Mouse (Mus musculus) gastrocnemius, adult 2 months (tissue): ENCODE data around the gene Gm21987. TPM values are rescaled to one million over a fixed set of nuclear protein-coding genes. Genes with fewer than 3 reads are reported as not detected.

Source experiments
- DNase-seq: peaks from one replicate; pipeline ENCODE4 v3.0.0; 2022
- H3K27ac ChIP-seq: fragments of 200-600 bp; 2 replicates; pipeline ENCODE4 v1.8.1; 2022; ENCODE audit warnings: mild to moderate bottlenecking
- H3K4me3 ChIP-seq: fragments of 200-600 bp; 2 replicates; pipeline ENCODE4 v1.8.1; 2022; ENCODE audit warnings: mild to moderate bottlenecking, moderate library complexity
- CTCF ChIP-seq: fragments of 200-600 bp; IDR thresholded peaks from 2 replicates; pipeline ENCODE4 v1.8.1; 2022; ENCODE audit warnings: antibody characterized with exemption, mild to moderate bottlenecking, moderate library complexity
- intact Hi-C: fragments of 180-260 bp; cut with DNase I; formaldehyde crosslinking; loops from one replicate; pipeline ENCODE4 v1.15.1; 2025
- total RNA-seq, 2 experiments: library from RNA; stranded (reverse); gene quantifications; 2 replicates each; pipeline ENCODE4 v1.2.3; 2021

Gm21987 gene
- total RNA-seq, 2 experiments from 2014 or later: not detected

GRCm38 (mm10) chr16:38376163-38376840, 29.5 kb downstream of the Gm21987 start:
- TF ChIP-seq CTCF: peak; percentile 58
- peak overlapping the region; percentile 96 for H3K27ac ChIP-seq
- H3K4me3 ChIP-seq: peak overlapping the region; percentile 76
- peak; percentile 70 for DNase-seq
- intact Hi-C loops: loop anchor here (10.0 kb wide), 1 partner anchor 108 kb away; no protein-coding TSS in a partner anchor

- no peak for TF ChIP-seq CTCF
- H3K4me3 ChIP-seq: peak overlapping the region; percentile 76
- peak overlapping the region; percentile 96 for H3K27ac ChIP-seq
- intact Hi-C loops: loop anchor here (10.0 kb wide), 1 partner anchor 108 kb away; no protein-coding TSS in a partner anchor
- no peak for DNase-seq
Observed at GRCm38 (mm10) chr16:38376841-38377249, 30.0 kb downstream of the Gm21987 start.

DNA sequence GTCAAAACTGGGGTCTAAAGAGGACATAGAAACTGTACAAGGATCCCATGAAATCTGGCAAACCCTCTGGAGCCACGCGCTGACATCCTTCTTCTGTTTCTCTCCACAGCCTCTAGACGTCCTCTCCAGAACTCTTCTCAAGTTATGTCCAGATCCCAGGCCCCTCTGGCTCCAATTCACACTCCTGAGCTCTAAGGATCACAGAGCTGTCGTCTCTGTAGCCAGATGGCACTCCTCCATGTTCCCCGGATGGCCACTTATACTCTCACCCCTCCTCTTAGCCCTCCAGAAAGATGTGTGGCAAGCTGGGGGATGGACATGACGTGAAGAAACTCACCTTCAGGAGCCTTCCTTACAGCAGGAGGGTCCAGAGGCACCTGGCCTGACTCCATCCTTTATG, 30.7 kb downstream of the Gm21987 start:
- intact Hi-C loops: loop anchor here (10.0 kb wide), 1 partner anchor 107 kb away; no protein-coding TSS in a partner anchor

DNA sequence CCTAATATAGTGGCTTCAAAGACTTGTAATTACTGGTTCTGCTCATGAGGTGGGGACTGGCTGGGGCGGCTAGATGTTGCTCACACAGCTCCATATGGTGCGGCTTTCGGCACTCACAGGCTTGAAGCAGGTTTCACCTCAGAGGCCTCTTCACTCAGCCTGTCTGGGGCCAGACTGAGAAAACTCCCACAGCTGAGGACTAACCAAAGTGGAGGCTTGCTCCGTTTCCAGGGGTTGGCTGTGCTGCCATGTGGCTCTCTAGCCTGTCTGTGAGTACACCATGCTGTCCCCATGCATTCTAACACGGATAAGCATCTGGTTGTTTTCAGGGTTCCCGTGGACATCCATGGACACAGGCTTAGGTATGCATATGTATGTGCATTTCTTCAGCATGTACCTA, 31.8 kb downstream of the Gm21987 start:
- intact Hi-C loops: loop anchor here (10.0 kb wide), 1 partner anchor 106 kb away; no protein-coding TSS in a partner anchor
- TF ChIP-seq CTCF: no peak
- DNase-seq: no peak
- Histone ChIP-seq H3K27ac (0 out of 2 replicates have a peak overlapping the region, but pooled peaks have one; percentile 24), H3K4me3 (no peak overlapping the region)

More for the DNA sequence above, 30.7 kb downstream of the Gm21987 start:
- TF ChIP-seq CTCF: no peak
- peak overlapping the region; percentile 96 for H3K27ac ChIP-seq
- H3K4me3 ChIP-seq: no peak overlapping the region
- DNase-seq: peak; percentile 78

DNA sequence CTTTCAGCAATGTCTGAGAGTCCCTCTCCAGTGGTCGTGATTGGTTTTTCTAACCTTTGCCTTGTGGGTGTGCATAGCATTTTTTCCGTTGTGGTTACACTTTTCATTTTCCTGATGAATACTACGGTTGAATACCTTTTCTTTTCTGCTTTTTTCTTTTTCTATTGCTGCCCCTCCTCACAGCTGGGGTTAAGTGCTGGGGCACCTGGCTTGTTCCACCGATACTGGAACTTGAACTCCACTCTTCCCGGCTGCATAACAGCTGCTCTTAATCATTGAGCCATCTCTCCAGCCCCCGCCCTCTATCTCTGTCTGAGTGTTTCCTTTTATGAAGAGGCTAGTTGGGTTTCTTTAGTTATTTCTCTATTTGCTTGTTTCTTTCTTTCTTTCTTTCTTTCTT, 32.2 kb downstream of the Gm21987 start:
- Histone ChIP-seq H3K4me3 (no peak overlapping the region), H3K27ac (peak overlapping the region; percentile 24; the same call in 1 of the 2 replicates)
- intact Hi-C loops: loop anchor here (10.0 kb wide), 1 partner anchor 106 kb away; no protein-coding TSS in a partner anchor
- TF ChIP-seq CTCF: no peak
- DNase-seq: no peak

- DNase-seq: no peak
- Histone ChIP-seq H3K27ac (no peak overlapping the region), H3K4me3 (no peak overlapping the region)
- intact Hi-C loops: loop anchor here (10.0 kb wide), 1 partner anchor 105 kb away; no protein-coding TSS in a partner anchor
- no peak for TF ChIP-seq CTCF
Observed at GRCm38 (mm10) chr16:38379493-38379892, 32.7 kb downstream of the Gm21987 start.

DNA sequence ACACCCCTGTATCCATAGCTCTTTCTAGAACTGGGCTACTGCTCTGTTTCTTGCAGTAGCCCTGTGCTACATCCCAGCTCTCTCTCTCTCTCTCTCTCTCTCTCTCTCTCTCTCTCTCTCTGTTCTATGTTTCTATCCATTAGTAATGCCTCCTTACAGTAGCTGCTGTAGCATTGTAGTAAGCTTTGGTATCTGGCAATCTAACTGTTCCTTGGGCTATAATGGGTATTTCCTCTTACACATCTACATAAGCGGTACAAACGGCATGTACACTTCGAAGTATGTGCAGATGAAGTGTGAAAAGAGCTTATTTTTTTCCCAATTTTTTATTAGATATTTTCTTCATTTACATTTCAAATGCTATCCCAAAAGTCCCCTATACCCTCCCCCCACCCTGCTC, 33.1 kb downstream of the Gm21987 start:
- TF ChIP-seq CTCF: no peak
- no peak for DNase-seq
- intact Hi-C loops: loop anchor here (10.0 kb wide), 1 partner anchor 105 kb away; no protein-coding TSS in a partner anchor
- Histone ChIP-seq H3K4me3 (no peak overlapping the region), H3K27ac (no peak overlapping the region)

DNA sequence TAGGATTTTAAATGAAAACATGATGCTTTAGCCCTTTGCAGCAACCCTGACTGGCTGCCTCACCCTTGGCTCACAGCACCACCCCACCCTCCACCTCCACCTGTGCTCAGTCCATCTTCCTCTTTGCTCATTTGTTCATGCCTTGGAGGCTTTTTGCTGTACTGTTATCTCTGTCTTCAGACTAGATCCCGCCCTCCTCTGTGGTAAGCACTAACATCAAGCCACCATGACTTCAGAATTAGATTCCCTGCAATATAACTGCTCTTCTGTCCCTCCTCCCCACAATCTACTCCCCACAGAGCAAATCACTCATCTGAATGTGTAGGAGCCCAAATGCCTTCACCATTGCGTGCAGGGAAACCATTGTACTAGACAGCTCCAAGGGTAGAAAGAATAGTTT, 36.8 kb downstream of the Gm21987 start:
- Histone ChIP-seq H3K4me3 (no peak overlapping the region), H3K27ac (no peak overlapping the region)
- TF ChIP-seq CTCF: no peak
- intact Hi-C loops: no loop called here
- DNase-seq: no peak

- DNase-seq: no peak
- H3K27ac ChIP-seq: no peak overlapping the region
- intact Hi-C loops: no loop called here
- H3K4me3 ChIP-seq: no peak overlapping the region
- no peak for TF ChIP-seq CTCF
Observed at GRCm38 (mm10) chr16:38385184-38385634, 38.4 kb downstream of the Gm21987 start.

GRCm38 (mm10) chr16:38385700-38386099, 38.9 kb downstream of the Gm21987 start:
- DNase-seq: no peak
- intact Hi-C loops: no loop called here
- no peak for TF ChIP-seq CTCF
- no peak overlapping the region for H3K4me3 ChIP-seq
- H3K27ac ChIP-seq: no peak overlapping the region

DNA sequence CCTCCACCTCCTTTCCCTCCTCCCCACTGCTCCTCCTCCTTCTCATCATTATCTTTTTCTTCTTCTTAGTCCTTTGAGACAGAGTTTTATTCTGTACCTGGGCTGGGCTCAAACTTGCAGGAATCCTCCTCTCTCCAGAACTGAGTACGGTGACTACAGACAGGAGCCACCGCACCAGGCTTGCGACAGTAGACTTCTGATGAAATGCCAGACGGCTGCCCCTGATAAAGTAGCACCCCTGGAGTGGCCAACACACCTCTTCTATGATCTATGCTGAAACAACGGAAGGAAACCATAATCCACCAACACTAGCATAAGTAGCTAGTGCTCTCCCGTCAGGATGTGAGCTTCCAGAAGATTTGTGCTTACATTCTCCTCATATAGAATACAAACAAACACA, 40.5 kb downstream of the Gm21987 start:
- peak overlapping the region; percentile 73 for H3K27ac ChIP-seq
- intact Hi-C loops: no loop called here
- no peak for DNase-seq
- H3K4me3 ChIP-seq: no peak overlapping the region
- TF ChIP-seq CTCF: no peak

- no peak for TF ChIP-seq CTCF
- Histone ChIP-seq H3K4me3 (no peak overlapping the region), H3K27ac (no peak overlapping the region; the same call in 1 of the 2 replicates)
- intact Hi-C loops: no loop called here
- DNase-seq: no peak
Observed at GRCm38 (mm10) chr16:38388757-38389156, 41.9 kb downstream of the Gm21987 start.

DNA sequence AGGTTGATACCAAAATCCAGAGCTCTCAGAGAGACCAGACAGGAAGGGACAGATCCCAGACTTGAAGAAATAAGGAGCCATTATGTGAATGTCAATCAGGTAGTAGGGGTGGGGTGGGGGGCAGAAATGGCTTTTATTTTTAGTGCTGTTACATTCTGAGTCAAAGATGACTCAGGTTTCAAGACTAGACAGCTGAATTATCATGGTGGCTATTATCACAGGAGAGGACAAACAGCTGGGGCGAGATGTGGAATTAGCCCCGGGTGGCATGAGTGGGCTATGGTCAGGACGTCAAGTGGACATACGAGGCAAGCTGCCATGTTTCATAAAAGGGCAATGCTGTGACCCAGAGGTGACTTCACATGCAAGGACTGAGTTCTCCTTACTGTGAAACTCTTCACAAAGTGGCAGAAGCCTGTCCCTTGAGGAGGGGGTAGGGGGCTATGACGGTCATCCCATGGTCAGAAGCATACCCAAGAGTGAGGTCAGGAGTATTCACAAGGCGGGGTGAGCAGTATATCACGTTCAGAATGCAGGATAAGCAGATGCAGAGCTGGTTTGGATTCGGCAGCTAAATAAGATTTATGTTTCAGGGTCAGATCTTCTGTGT, 42.5 kb downstream of the Gm21987 start:
- no peak for DNase-seq
- TF ChIP-seq CTCF: no peak
- peak overlapping the region; percentile 29; the same call in 1 of the 2 replicates for H3K27ac ChIP-seq
- intact Hi-C loops: no loop called here
- H3K4me3 ChIP-seq: no peak overlapping the region
